Mouse (Mus musculus): ENCODE data around the gene Exoc3l4. TPM values are rescaled to one million over a fixed set of nuclear protein-coding genes. Genes with fewer than 3 reads are reported as not detected.

Exoc3l4 gene
- total RNA-seq, 2 experiments from 2014 or later = 2.2 to 2.7 TPM

GRCm38 (mm10) chr12:111409583-111409982 lies 7.2 kb upstream of the Exoc3l4 start:
- no peak for DNase-seq (ENCODE audit: low spot score in 2 of 2)

- DNase-seq (ENCODE audit: low spot score in 2 of 2) = no peak
Measured at GRCm38 (mm10) chr12:111411631-111412355, 5.0 kb upstream of the Exoc3l4 start.

GRCm38 (mm10) chr12:111412581-111413284 lies 4.1 kb upstream of the Exoc3l4 start:
- DNase-seq (ENCODE audit: low spot score in 2 of 2) = no peak

GRCm38 (mm10) chr12:111413300-111413699 lies 3.5 kb upstream of the Exoc3l4 start:
- DNase-seq (ENCODE audit: low spot score in 2 of 2) = peak; percentile 88 to 90

GRCm38 (mm10) chr12:111419918-111420317 lies 3.1 kb downstream of the Exoc3l4 start:
- no peak for DNase-seq (ENCODE audit: low spot score in 2 of 2)

GRCm38 (mm10) chr12:111420946-111421709 lies 4.3 kb downstream of the Exoc3l4 start:
- no peak for DNase-seq (ENCODE audit: low spot score in 2 of 2)

- DNase-seq (ENCODE audit: low spot score in 2 of 2) = no peak
Measured at GRCm38 (mm10) chr12:111422852-111423251, 6.0 kb downstream of the Exoc3l4 start.

- DNase-seq (ENCODE audit: low spot score in 2 of 2) = no peak
Measured at GRCm38 (mm10) chr12:111423570-111424129, 6.8 kb downstream of the Exoc3l4 start.

GRCm38 (mm10) chr12:111424547-111424946 lies 7.7 kb downstream of the Exoc3l4 start:
- no peak for DNase-seq (ENCODE audit: low spot score in 2 of 2)

- peak; percentile 83 to 89 for DNase-seq (ENCODE audit: low spot score in 2 of 2)
Measured at GRCm38 (mm10) chr12:111425258-111425657, 8.4 kb downstream of the Exoc3l4 start.

- peak; percentile 92 to 99 for DNase-seq (ENCODE audit: low spot score in 2 of 2)
Measured at GRCm38 (mm10) chr12:111425789-111426460, 9.1 kb downstream of the Exoc3l4 start.

- no peak for DNase-seq (ENCODE audit: low spot score in 2 of 2)
Measured at GRCm38 (mm10) chr12:111427438-111428113, 10.8 kb downstream of the Exoc3l4 start.

- DNase-seq (ENCODE audit: low spot score in 2 of 2) = no peak
Measured at GRCm38 (mm10) chr12:111428364-111428763, 11.5 kb downstream of the Exoc3l4 start.

GRCm38 (mm10) chr12:111428961-111429911 lies 12.4 kb downstream of the Exoc3l4 start:
- no peak for DNase-seq (ENCODE audit: low spot score in 2 of 2)

- no peak for DNase-seq (ENCODE audit: low spot score in 2 of 2)
Measured at GRCm38 (mm10) chr12:111430049-111430867, 13.4 kb downstream of the Exoc3l4 start.

GRCm38 (mm10) chr12:111430868-111431817 lies 14.3 kb downstream of the Exoc3l4 start:
- no peak for DNase-seq (ENCODE audit: low spot score in 2 of 2)

- DNase-seq (ENCODE audit: low spot score in 2 of 2) = no peak
Measured at GRCm38 (mm10) chr12:111432097-111432496, 15.3 kb downstream of the Exoc3l4 start.
